Mouse (Mus musculus): Measurements from ENCODE around the gene Heatr6.
A peak's percentile ranks its signal among the peaks of the same experiment; 100 is the strongest.

Heatr6 gene

GRCm38 (mm10) chr11:83754227-83754626, 731 bp downstream of the Heatr6 start:
- no peak for DNase-seq

GRCm38 (mm10) chr11:83767306-83767705, 13.8 kb downstream of the Heatr6 start:
- no peak for DNase-seq

- DNase-seq, result no peak
Measured at GRCm38 (mm10) chr11:83768976-83769375, 15.5 kb downstream of the Heatr6 start.

- DNase-seq, result no peak
Measured at GRCm38 (mm10) chr11:83771014-83771413, 17.5 kb downstream of the Heatr6 start.

GRCm38 (mm10) chr11:83772341-83772740, 18.8 kb downstream of the Heatr6 start:
- no peak for DNase-seq

GRCm38 (mm10) chr11:83773691-83774090, 20.2 kb downstream of the Heatr6 start:
- DNase-seq, result no peak

- no peak for DNase-seq
Measured at GRCm38 (mm10) chr11:83774324-83774723, 20.8 kb downstream of the Heatr6 start.

- DNase-seq, result no peak
Measured at GRCm38 (mm10) chr11:83776798-83777197, 23.3 kb downstream of the Heatr6 start.

- no peak for DNase-seq
Measured at GRCm38 (mm10) chr11:83783931-83784600, 30.6 kb downstream of the Heatr6 start.

- no peak for DNase-seq
Measured at GRCm38 (mm10) chr11:83784661-83785060, 31.2 kb downstream of the Heatr6 start.

GRCm38 (mm10) chr11:83785366-83785765, 31.9 kb downstream of the Heatr6 start:
- peak; percentile 28 for DNase-seq

GRCm38 (mm10) chr11:83786835-83787234, 33.3 kb downstream of the Heatr6 start:
- no peak for DNase-seq

- no peak for DNase-seq
Measured at GRCm38 (mm10) chr11:83787401-83788021, 34.0 kb downstream of the Heatr6 start.

- DNase-seq, result no peak
Measured at GRCm38 (mm10) chr11:83788331-83788730, 34.8 kb downstream of the Heatr6 start.

- no peak for DNase-seq
Measured at GRCm38 (mm10) chr11:83789259-83789658, 35.8 kb downstream of the Heatr6 start.

- DNase-seq, result no peak
Measured at GRCm38 (mm10) chr11:83791133-83791532, 37.6 kb downstream of the Heatr6 start.

GRCm38 (mm10) chr11:83792316-83792914, 38.9 kb downstream of the Heatr6 start:
- no peak for DNase-seq

- DNase-seq, result no peak
Measured at GRCm38 (mm10) chr11:83793264-83793663, 39.8 kb downstream of the Heatr6 start.

- DNase-seq, result no peak
Measured at GRCm38 (mm10) chr11:83796112-83796511, 42.6 kb downstream of the Heatr6 start.

GRCm38 (mm10) chr11:83796980-83797608, 43.6 kb downstream of the Heatr6 start:
- DNase-seq, result no peak

- no peak for DNase-seq
Measured at GRCm38 (mm10) chr11:83799871-83800430, 46.5 kb downstream of the Heatr6 start.

- no peak for DNase-seq
Measured at GRCm38 (mm10) chr11:83802166-83802565, 48.7 kb downstream of the Heatr6 start.

GRCm38 (mm10) chr11:83802581-83802980, 49.1 kb downstream of the Heatr6 start:
- no peak for DNase-seq
